Mouse (Mus musculus): ENCODE measurements at regions not wholly inside any gene's neighbourhood (a gene's known extent, or its start where the extent isn't known, plus 50 kb on each side); places are given as distances from the start of the nearest gene placed in this dataset.
"Not testable (repeated sequence)": the region's sequence is repeated elsewhere in the genome, so short reads cannot be mapped to it uniquely, and the experiment has no call there.

DNA sequence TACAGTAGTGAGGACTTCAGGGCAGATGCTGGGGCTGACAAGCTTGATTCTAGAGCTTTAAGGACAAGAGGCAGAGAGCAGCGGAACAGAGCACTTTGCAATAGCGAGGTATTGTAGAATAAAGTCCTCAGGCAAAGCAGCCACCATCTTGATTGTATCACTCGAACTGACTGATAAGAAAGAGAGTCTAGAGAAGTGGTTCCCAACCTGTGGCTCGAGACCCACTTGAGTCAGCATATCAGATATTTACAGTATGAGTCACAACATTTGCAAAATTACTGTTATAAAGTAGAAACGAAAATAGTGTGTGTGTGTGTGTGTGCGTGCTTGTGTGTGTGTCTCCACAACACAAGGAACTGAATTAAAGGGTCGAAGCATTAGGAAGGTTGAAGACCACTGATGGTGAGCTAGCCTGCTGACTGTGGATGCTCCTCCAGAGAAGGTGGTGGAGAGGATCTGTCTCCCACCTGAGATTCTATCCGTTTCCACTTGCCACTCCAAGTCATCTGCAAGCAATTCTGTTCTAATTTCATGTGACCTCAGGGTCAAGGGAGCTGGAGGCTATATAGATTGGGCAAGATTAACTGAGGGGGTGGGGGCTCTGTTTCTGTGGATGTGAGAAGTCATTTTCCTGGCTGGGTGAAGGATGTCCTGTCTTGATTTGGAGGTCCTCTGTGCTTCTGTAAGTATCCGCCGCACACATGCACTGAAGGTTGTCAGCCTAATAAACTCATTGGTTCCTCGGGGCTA lies 115.0 kb downstream of the Phlda1 start:
- no peak for ATAC-seq (replicated peaks in 1 of 2; ENCODE audit: insufficient read depth in 1 of 2, low FRiP score in 2 of 2, low TSS enrichment in 1 of 2, low read depth in 1 of 2, poor library complexity in 2 of 2, severe bottlenecking in 2 of 2)

DNA sequence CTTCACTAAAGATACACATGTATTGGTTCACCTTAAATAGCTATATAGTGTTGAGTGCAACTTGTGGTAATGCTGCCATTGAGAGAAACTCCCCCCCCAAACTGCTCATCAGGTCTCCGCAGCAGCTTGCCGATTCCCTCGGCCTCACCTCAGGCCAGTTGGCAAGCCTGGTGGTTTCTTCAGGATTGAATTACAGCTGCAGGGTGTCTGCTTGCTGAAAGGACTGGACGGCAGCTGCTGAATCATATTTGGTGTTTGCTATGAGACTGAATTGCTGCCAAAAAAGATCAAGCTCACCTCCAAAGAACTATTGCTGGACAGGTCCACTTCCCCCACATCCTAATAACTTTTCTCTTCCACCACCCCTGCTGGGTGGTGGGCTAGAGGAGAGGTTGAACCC lies 116.7 kb downstream of the Phlda1 start:
- no peak for ATAC-seq (replicated peaks in 1 of 2; ENCODE audit: insufficient read depth in 1 of 2, low FRiP score in 2 of 2, low TSS enrichment in 1 of 2, low read depth in 1 of 2, poor library complexity in 2 of 2, severe bottlenecking in 2 of 2)

DNA sequence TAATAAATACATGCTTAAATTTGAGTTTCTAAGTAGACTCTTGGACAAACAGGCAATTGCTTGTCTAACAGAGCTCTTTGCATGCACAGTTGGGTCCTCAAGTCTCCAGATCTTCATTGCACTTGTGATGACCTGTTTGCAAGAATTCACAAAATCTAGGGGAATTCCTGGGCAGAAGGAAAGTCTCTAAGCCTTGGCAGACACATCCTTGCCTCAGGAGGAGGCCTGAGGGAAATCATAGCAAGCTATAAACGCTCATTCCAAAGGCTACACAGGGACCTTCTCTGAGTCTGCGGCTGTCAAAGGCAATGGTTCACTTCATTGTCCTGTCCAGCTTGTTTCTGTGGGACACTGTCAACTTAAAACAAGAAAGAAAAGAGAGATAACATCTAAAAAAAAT lies 117.9 kb downstream of the Phlda1 start:
- ATAC-seq (replicated peaks in 1 of 2; ENCODE audit: insufficient read depth in 1 of 2, low FRiP score in 2 of 2, low TSS enrichment in 1 of 2, low read depth in 1 of 2, poor library complexity in 2 of 2, severe bottlenecking in 2 of 2) = no peak

DNA sequence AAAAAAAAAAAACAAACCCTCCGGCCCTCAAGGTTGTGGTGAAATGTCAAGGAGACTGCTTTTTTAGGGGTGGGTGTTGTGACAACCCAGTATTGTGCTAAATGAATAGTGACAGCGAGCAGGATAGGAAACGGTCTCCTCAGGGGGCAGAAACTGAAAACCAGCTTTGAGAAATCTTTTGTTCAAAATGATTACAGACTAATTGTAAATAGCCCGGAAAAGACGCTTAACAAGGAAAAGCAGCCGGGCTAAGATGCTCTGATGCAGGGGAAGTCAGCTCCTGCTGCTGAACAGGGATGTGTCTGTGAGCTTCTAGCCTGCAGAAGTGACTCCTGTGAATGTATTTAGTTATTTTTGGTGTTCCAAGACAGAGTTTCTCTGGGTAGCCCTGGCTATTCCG lies 118.5 kb downstream of the Phlda1 start:
- no peak for ATAC-seq (replicated peaks in 1 of 2; ENCODE audit: insufficient read depth in 1 of 2, low FRiP score in 2 of 2, low TSS enrichment in 1 of 2, low read depth in 1 of 2, poor library complexity in 2 of 2, severe bottlenecking in 2 of 2)

DNA sequence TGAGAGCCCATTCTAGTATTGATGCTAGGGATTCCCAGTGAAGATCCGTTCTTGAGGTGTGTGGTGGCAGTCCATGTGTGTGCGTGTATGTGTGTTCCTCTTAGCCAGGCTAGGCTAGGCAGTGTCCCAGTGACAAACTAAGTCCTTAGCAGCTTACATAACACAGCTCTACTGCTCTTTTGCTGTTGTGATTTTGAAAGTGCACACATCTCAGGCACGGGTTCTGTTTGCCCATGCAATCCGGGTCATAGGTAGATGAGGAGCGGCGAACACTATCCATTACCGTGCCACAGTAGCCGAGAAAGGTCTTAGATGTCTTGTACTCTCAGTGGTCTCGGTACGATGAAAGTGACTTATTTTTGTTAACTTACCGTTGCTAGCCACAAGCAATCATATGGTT lies 119.5 kb downstream of the Phlda1 start:
- ATAC-seq (replicated peaks in 1 of 2; ENCODE audit: insufficient read depth in 1 of 2, low FRiP score in 2 of 2, low TSS enrichment in 1 of 2, low read depth in 1 of 2, poor library complexity in 2 of 2, severe bottlenecking in 2 of 2) = no peak

DNA sequence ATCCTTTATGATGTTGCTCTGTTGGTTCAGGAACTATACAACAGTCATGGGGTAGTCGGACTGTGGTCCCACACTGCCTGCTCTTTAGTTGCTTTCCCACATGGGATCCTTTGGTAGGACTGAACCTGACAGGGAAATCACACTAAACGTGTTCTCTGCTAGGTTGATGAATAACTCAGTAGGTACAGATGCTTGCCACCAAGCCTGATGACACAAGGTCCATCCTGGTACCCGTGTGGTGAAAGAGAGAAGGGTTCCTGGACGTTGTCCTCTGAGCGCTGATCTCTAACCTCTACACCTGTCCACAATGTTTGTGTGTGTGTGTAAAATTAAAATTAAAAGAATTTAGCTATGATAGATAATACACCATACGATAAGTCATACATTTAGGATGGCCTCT lies 119.9 kb downstream of the Phlda1 start:
- ATAC-seq (replicated peaks in 1 of 2; ENCODE audit: insufficient read depth in 1 of 2, low FRiP score in 2 of 2, low TSS enrichment in 1 of 2, low read depth in 1 of 2, poor library complexity in 2 of 2, severe bottlenecking in 2 of 2) = no peak

DNA sequence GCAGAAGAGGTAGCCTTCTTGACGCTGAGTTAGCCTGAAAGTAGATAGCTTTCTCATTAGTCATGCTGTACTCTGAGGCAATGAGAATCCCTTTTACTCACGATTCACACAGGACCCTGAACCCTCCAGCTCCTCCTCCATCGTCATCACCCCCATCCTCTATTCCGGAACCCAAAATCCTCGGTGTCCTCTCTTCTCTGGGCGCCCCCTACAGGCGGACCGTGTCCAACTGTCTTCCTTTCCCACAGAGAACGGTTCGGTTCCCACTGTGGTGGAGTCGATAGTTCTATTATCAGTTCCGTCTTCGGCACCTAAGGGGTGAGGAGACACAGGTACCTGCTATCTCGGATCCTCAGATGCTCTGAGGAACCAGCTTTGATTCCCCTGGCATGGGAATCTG lies 130.2 kb downstream of the Phlda1 start:
- peak in 1 of 2 experiments; percentile 42; a peak in 1 of 4 replicates for ATAC-seq (replicated peaks in 1 of 2; ENCODE audit: insufficient read depth in 1 of 2, low FRiP score in 2 of 2, low TSS enrichment in 1 of 2, low read depth in 1 of 2, poor library complexity in 2 of 2, severe bottlenecking in 2 of 2)

DNA sequence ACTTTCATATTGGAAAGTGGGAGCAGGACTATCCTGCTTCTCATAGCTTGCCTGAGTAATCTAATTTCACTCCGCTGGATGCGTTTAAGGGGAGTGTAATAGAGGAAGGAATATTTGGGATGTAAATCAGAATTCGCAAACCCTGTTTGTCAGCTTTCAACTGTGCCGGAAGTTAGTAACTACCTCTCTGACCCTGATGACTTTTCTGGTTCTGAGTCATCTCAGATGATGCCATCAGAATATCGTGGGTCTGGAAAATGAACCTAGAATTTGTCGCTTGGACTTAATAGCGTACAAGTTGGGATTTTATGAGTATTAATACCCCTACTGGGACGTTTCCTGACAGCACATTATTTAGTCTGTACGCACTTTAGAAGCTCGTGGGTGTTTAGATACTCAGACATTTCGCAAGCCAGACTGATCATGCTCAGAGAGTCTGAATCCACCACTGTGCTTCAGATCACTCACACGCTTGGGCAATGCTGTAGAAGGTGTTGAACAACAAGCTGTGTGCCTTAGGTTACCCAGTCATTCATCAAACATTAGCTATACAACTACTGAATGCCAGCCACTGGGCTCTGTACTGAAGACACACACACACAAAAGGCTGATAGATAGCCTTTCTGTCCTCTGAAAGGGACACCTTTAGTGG lies 131.1 kb downstream of the Phlda1 start:
- no peak for ATAC-seq (replicated peaks in 1 of 2; ENCODE audit: insufficient read depth in 1 of 2, low FRiP score in 2 of 2, low TSS enrichment in 1 of 2, low read depth in 1 of 2, poor library complexity in 2 of 2, severe bottlenecking in 2 of 2)

DNA sequence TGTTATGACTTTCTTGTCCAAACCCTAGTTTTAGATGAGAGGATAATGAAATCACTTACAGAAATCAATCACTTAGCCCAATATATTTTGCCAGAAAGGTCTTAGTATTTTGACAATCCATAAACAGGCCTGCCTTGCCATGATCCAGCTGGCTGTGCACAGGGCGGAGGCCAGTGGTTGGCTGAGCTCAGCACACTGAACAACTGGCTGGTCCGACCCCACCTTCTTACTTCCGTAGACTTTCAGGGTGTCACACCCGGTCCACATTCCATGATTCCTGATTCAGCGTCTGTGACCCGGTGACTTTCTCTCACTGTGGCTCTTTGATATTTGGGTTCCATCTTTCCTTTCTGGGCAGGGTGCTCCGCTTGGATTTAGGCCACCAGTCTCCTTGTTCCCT lies 133.8 kb downstream of the Phlda1 start:
- no peak for ATAC-seq (replicated peaks in 1 of 2; ENCODE audit: insufficient read depth in 1 of 2, low FRiP score in 2 of 2, low TSS enrichment in 1 of 2, low read depth in 1 of 2, poor library complexity in 2 of 2, severe bottlenecking in 2 of 2)

DNA sequence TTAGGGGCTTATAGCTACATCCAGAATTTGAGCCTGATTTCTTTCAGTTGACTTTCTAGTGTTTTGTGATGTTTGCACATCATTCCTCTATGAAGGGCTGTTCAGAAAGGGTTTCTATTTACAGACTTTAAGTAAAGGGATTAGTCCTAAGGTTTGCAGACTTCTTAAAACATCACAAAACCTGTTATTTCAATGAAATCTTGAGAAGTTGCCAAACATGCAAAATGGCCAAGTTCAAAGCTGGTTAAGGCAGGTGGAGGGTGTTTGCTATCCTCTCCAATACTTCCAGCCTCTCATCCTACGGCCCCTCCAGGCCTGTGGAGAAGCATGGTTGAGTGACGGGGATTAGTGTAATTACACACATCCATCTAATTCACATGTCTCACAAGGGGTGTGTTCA lies 136.6 kb downstream of the Phlda1 start:
- ATAC-seq (replicated peaks in 1 of 2; ENCODE audit: insufficient read depth in 1 of 2, low FRiP score in 2 of 2, low TSS enrichment in 1 of 2, low read depth in 1 of 2, poor library complexity in 2 of 2, severe bottlenecking in 2 of 2) = no peak

DNA sequence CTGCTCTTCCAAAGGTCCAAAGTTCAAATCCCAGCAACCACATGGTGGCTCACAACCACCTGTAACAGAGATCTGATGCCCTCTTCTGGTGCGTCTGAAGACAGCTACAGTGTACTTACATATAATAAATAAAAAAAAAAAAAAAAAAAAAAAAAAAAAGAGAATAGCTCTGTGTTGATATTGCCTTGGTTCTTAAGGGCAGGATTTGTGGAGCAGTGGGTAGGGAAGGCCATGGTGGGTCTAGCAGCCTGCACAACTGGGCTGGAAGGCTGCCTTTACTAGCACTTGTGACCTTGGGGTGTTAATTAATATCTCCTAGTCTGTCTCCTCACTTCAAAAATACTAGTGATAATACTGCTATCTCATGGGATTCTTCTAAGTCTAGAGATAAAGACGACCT lies 147.7 kb downstream of the Phlda1 start:
- not testable (repeated sequence) for ATAC-seq (replicated peaks in 1 of 2; ENCODE audit: insufficient read depth in 1 of 2, low FRiP score in 2 of 2, low TSS enrichment in 1 of 2, low read depth in 1 of 2, poor library complexity in 2 of 2, severe bottlenecking in 2 of 2)

DNA sequence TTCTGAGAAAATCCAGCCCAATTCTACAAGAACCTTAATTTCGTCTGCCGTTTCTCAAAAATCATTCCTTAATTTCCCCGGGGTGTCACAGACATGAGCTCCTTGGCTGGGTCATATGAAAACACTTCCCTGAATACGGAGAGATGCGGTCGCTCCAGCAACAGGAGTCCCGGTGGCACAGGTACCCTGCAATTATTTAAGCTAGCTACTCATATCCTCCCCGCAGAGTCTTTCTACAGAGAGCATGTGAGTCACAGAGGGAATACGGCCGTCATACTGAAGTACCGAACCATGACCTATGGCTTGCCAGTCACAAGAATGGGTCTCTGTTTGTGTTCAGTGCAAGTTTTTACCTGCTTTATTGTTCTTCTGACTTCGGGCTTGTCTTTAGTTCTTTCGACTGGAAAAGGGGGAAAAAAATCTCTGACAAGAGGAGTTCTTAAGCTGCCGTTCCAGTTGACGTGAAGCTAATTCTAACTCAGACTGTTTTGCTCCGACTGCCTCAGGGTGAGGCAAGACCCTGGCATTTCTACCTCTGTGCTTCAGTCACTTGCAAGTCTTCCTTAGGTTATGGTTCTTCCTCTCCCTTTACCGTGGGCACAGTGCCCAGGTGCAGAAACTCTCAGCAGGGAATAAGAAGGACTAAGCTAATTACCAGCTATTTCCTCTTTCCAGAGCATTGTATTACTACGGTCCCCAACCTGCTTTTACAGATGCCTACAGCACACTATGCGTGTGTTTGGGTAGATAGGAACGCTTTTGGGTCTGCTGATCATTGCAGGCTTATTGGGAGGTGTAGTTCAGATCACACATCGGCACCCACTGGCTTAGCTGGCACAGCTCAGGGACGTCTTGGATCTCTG lies 148.5 kb downstream of the Phlda1 start:
- ATAC-seq (replicated peaks in 1 of 2; ENCODE audit: insufficient read depth in 1 of 2, low FRiP score in 2 of 2, low TSS enrichment in 1 of 2, low read depth in 1 of 2, poor library complexity in 2 of 2, severe bottlenecking in 2 of 2) = peak; percentile 49 to 51; a peak in 2 of 4 replicates

DNA sequence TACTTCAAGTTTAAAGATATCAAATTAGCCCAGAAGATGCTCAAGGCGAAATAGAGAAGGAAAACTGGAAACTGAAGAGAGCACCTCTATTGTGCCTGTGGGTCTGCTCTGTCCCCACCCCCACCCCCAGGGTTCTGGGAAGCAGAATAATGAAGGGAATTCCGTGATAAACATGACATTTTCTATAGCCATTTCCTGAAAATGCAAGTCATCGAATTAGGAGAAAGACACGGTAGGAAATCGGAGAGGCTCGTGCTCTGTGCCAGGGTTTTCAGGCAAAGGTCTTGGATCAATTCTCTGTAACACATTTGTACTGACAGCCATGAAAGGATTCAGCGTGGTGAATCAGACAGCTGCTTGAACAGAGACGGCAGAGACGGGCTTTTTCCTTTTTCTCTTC lies 152.7 kb downstream of the Phlda1 start:
- no peak for ATAC-seq (replicated peaks in 1 of 2; ENCODE audit: insufficient read depth in 1 of 2, low FRiP score in 2 of 2, low TSS enrichment in 1 of 2, low read depth in 1 of 2, poor library complexity in 2 of 2, severe bottlenecking in 2 of 2)

DNA sequence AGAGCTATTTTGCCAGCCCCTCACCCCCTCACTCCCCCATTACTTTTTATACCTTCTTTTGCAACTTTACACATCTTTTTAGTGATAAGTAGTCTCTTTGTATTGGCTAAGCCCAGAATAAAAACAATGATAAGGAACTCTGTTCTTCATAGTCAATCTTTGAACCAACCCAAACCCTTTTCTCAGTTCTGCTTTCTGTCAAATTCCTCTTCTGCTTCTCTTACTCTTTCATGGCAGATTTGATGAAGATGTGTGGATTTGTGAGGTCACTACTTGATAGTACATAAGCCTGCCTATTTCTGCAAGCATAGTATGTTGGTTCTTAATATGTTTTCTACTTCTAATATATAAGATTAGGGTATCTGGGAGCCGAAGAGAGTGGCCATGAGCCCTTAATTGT lies 156.6 kb downstream of the Phlda1 start:
- no peak for ATAC-seq (replicated peaks in 1 of 2; ENCODE audit: insufficient read depth in 1 of 2, low FRiP score in 2 of 2, low TSS enrichment in 1 of 2, low read depth in 1 of 2, poor library complexity in 2 of 2, severe bottlenecking in 2 of 2)

DNA sequence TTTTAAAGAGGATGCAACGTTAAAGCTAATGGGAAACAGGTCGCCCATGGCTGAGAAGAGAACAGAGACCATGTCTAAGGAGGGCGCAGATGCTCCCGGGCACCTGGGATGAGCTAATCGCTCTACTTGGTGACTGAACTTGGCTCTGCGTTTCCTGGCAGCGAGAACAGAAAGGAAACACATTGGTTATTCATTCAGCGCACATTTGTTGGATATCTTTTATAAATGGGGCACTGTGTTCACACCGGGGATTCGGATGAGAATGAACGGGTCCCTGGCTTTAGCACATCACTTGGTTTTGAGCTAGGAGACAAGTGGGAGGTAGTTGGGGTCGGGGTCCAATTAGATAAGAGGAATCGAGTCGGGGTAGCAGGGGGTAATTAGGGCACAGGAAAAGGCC lies 159.7 kb downstream of the Phlda1 start:
- ATAC-seq (replicated peaks in 1 of 2; ENCODE audit: insufficient read depth in 1 of 2, low FRiP score in 2 of 2, low TSS enrichment in 1 of 2, low read depth in 1 of 2, poor library complexity in 2 of 2, severe bottlenecking in 2 of 2) = no peak

DNA sequence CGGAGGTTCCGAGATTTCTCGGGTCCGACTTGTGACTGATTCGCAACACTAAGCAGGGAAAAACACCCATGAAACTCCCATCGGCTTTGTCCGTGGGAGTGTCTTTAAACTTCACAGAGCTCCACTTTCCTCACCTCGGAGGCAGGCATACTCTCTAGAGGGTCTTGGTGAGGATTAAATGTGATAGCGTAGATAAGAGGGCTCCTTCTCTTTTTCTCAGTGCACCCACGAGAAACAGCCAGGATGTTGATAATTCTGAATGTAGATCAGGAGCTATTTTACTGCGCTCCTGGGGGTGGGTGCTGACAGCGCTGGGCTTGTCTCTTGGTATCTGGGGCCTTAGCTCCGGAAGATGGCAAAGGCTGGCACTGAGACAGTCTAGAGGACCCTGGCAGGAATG lies 160.9 kb downstream of the Phlda1 start:
- no peak for ATAC-seq (replicated peaks in 1 of 2; ENCODE audit: insufficient read depth in 1 of 2, low FRiP score in 2 of 2, low TSS enrichment in 1 of 2, low read depth in 1 of 2, poor library complexity in 2 of 2, severe bottlenecking in 2 of 2)

DNA sequence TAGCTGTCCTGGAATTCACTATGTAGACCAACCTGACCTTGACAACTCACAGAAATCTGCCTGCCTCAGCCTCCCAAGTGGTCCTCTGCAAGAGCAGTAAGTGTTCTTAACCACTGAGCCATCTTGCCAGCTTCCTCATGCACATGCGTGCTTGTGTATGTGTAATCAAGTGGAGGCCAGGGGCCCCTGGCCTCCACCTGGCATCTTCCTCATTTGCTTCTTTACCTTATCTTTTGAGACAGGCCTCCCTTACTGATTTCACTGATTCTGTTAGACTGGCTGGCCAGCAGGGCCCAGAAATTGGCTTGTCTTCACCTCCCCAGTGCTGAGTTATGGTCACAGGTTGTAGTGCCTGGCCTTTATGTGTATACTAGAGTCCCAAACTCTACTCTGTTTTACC lies 162.6 kb downstream of the Phlda1 start:
- ATAC-seq (replicated peaks in 1 of 2; ENCODE audit: insufficient read depth in 1 of 2, low FRiP score in 2 of 2, low TSS enrichment in 1 of 2, low read depth in 1 of 2, poor library complexity in 2 of 2, severe bottlenecking in 2 of 2) = 0 out of 4 replicates have a peak, but pooled peaks of 1 of the 2 experiments have one; percentile 23

DNA sequence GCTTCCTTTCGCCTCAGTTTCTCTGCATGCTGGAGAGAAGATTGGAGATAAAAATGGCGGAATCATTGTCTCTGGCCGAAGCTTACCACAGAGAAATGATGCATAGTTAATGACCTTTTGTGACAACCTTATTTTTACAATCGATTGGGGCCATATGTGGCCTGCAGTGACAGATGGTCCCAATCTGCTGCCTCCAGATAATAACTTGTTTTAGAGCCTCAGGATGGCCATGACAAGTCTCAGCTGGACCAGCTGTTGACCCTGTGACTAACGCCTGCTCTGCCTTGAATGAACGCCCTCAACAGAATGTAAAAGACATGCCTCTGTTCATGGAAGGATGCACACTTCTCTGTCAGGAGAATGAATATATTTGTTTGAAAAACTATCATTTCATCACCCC lies 163.6 kb downstream of the Phlda1 start:
- no peak for ATAC-seq (replicated peaks in 1 of 2; ENCODE audit: insufficient read depth in 1 of 2, low FRiP score in 2 of 2, low TSS enrichment in 1 of 2, low read depth in 1 of 2, poor library complexity in 2 of 2, severe bottlenecking in 2 of 2)
